Mouse (Mus musculus): ENCODE results near the gene Osgepl1. TPM values are rescaled to one million over a fixed set of nuclear protein-coding genes. Genes with fewer than 3 reads are reported as not detected.
A peak's percentile ranks its signal among the peaks of the same experiment; 100 is the strongest.
"Not testable (repeated sequence)": the region's sequence is repeated elsewhere in the genome, so short reads cannot be mapped to it uniquely, and the experiment has no call there.

Gene Osgepl1
- polyA plus RNA-seq (2012; rRNA removed): 4.1 and 5.3 TPM in 2 replicates

- peak; percentile 51 for TF ChIP-seq POLR2A (IDR thresholded peaks at IDR 0.05; ENCODE audit: control insufficient read depth, extremely low read depth, insufficient read depth, low read length, poor library complexity)
- TF ChIP-seq CTCF (IDR thresholded peaks at IDR 0.05; ENCODE audit: borderline replicate concordance, control insufficient read depth, extremely low read depth, insufficient read depth, low read length, poor library complexity): no peak
- H3K27ac ChIP-seq (ENCODE audit: control insufficient read depth, insufficient read depth, low read length): peak within 1 kb of the TSS; percentile 9; the same call in 1 of the 2 replicates
- 2% methylated on average over 27 of the region's 27 CpGs for WGBS
- peak within 1 kb of the TSS; percentile 83 for H3K4me3 ChIP-seq (ENCODE audit: control insufficient read depth, insufficient read depth, low read length)
- H3K36me3 ChIP-seq (ENCODE audit: control insufficient read depth, insufficient read depth, low read length): peaks cover 8% of the 10 kb centered on the region
- no peaks in the 10 kb centered on the region for H3K27me3 ChIP-seq (ENCODE audit: control insufficient read depth, insufficient read depth, low read length)
- H3K4me1 ChIP-seq (replicated peaks; ENCODE audit: control insufficient read depth, insufficient read depth, low read length): no peaks in the 10 kb centered on the region
- peak; percentile 82 for DNase-seq
Observed at GRCm38 (mm10) chr1:53312989-53313967, at the start of gene Osgepl1. Gene Osgepl1 (plus strand): TSS chr1:53313624.

GRCm38 (mm10) chr1:53264958-53265612, 48.3 kb upstream of the Osgepl1 start:
- H3K4me3 ChIP-seq (ENCODE audit: control insufficient read depth, insufficient read depth, low read length); H3K36me3 ChIP-seq (ENCODE audit: control insufficient read depth, insufficient read depth, low read length); H3K4me1 ChIP-seq (replicated peaks; ENCODE audit: control insufficient read depth, insufficient read depth, low read length); H3K27me3 ChIP-seq (ENCODE audit: control insufficient read depth, insufficient read depth, low read length); DNase-seq; H3K27ac ChIP-seq (ENCODE audit: control insufficient read depth, insufficient read depth, low read length): not testable (repeated sequence)

- H3K36me3 ChIP-seq (ENCODE audit: control insufficient read depth, insufficient read depth, low read length): no peaks in the 10 kb centered on the region
- WGBS: 100% methylated on average over 3 of the region's 3 CpGs
- H3K4me1 ChIP-seq (replicated peaks; ENCODE audit: control insufficient read depth, insufficient read depth, low read length): no peaks in the 10 kb centered on the region
- no peak overlapping the region for H3K4me3 ChIP-seq (ENCODE audit: control insufficient read depth, insufficient read depth, low read length)
- no peak for TF ChIP-seq POLR2A (IDR thresholded peaks at IDR 0.05; ENCODE audit: control insufficient read depth, extremely low read depth, insufficient read depth, low read length, poor library complexity)
- TF ChIP-seq CTCF (IDR thresholded peaks at IDR 0.05; ENCODE audit: borderline replicate concordance, control insufficient read depth, extremely low read depth, insufficient read depth, low read length, poor library complexity): no peak
- no peaks in the 10 kb centered on the region for H3K27me3 ChIP-seq (ENCODE audit: control insufficient read depth, insufficient read depth, low read length)
- no peak overlapping the region for H3K27ac ChIP-seq (ENCODE audit: control insufficient read depth, insufficient read depth, low read length)
- DNase-seq: no peak
Observed at GRCm38 (mm10) chr1:53269901-53270300, 43.5 kb upstream of the Osgepl1 start.

- no peak overlapping the region for H3K4me3 ChIP-seq (ENCODE audit: control insufficient read depth, insufficient read depth, low read length)
- TF ChIP-seq POLR2A (IDR thresholded peaks at IDR 0.05; ENCODE audit: control insufficient read depth, extremely low read depth, insufficient read depth, low read length, poor library complexity) (no peak), CTCF (IDR thresholded peaks at IDR 0.05; ENCODE audit: borderline replicate concordance, control insufficient read depth, extremely low read depth, insufficient read depth, low read length, poor library complexity) (no peak)
- no peak overlapping the region for H3K27ac ChIP-seq (ENCODE audit: control insufficient read depth, insufficient read depth, low read length)
- H3K4me1 ChIP-seq (replicated peaks; ENCODE audit: control insufficient read depth, insufficient read depth, low read length): no peaks in the 10 kb centered on the region
- no peaks in the 10 kb centered on the region for H3K36me3 ChIP-seq (ENCODE audit: control insufficient read depth, insufficient read depth, low read length)
- peak; percentile 8 for DNase-seq
- no peaks in the 10 kb centered on the region for H3K27me3 ChIP-seq (ENCODE audit: control insufficient read depth, insufficient read depth, low read length)
Observed at GRCm38 (mm10) chr1:53272646-53273045, 40.8 kb upstream of the Osgepl1 start.

- Histone ChIP-seq H3K4me3 (ENCODE audit: control insufficient read depth, insufficient read depth, low read length) (no peak overlapping the region), H3K36me3 (ENCODE audit: control insufficient read depth, insufficient read depth, low read length) (no peaks in the 10 kb centered on the region), H3K4me1 (replicated peaks; ENCODE audit: control insufficient read depth, insufficient read depth, low read length) (no peaks in the 10 kb centered on the region), H3K27me3 (ENCODE audit: control insufficient read depth, insufficient read depth, low read length) (no peaks in the 10 kb centered on the region), H3K27ac (ENCODE audit: control insufficient read depth, insufficient read depth, low read length) (no peak overlapping the region)
- TF ChIP-seq POLR2A (IDR thresholded peaks at IDR 0.05; ENCODE audit: control insufficient read depth, extremely low read depth, insufficient read depth, low read length, poor library complexity): no peak
- TF ChIP-seq CTCF (IDR thresholded peaks at IDR 0.05; ENCODE audit: borderline replicate concordance, control insufficient read depth, extremely low read depth, insufficient read depth, low read length, poor library complexity): no peak
- WGBS: 94% methylated on average over 3 of the region's 3 CpGs
- DNase-seq: no peak
Observed at GRCm38 (mm10) chr1:53291197-53291596, 22.2 kb upstream of the Osgepl1 start.

- Histone ChIP-seq H3K4me1 (replicated peaks; ENCODE audit: control insufficient read depth, insufficient read depth, low read length) (no peaks in the 10 kb centered on the region), H3K27me3 (ENCODE audit: control insufficient read depth, insufficient read depth, low read length) (no peaks in the 10 kb centered on the region), H3K36me3 (ENCODE audit: control insufficient read depth, insufficient read depth, low read length) (peaks cover 5% of the 10 kb centered on the region; the same call in 1 of the 2 replicates), H3K4me3 (ENCODE audit: control insufficient read depth, insufficient read depth, low read length) (peak within 1 kb of the TSS; percentile 73), H3K27ac (ENCODE audit: control insufficient read depth, insufficient read depth, low read length) (peak within 1 kb of the TSS; percentile 65)
- under 1% methylated on average over 66 of the region's 66 CpGs for WGBS
- peak; percentile 93 for DNase-seq
- TF ChIP-seq CTCF (IDR thresholded peaks at IDR 0.05; ENCODE audit: borderline replicate concordance, control insufficient read depth, extremely low read depth, insufficient read depth, low read length, poor library complexity) (peak; percentile 60; the same call in 1 of the 2 replicates), POLR2A (IDR thresholded peaks at IDR 0.05; ENCODE audit: control insufficient read depth, extremely low read depth, insufficient read depth, low read length, poor library complexity) (peak; percentile 84; the same call in 1 of the 2 replicates)
Observed at GRCm38 (mm10) chr1:53296581-53297383, 16.6 kb upstream of the Osgepl1 start, which contains the start of the genes Pms1, Ormdl1 and Gm28778. Gene Pms1 (minus strand): TSS chr1:53297018. Gene Ormdl1 (plus strand): TSS chr1:53297095. Gene Gm28778 (plus strand): TSS chr1:53297111.

Measured in thymus, adult 2 months (tissue).